ENCODE assay signal across 8 mouse cellular contexts in genomic region chr5:43391412-43392029, GRCm38 (mm10).
DNase-seq lines count a peak whose midpoint lies in the region; ATAC-seq lines count a peak whose summit lies in the region.

No protein-coding gene starts in this region.

- no peaks in the 10 kb centered on the region for H3K27me3 ChIP-seq in embryonic facial prominence, embryonic 10.5 days (replicated peaks; ENCODE audit: low read depth, poor library complexity, severe bottlenecking)
- H3K27me3 ChIP-seq in hindbrain, embryonic 16.5 days (replicated peaks; ENCODE audit: control insufficient read depth, insufficient read depth, low read length) = no peaks in the 10 kb centered on the region
- H3K27me3 ChIP-seq in midbrain, embryonic 11.5 days (ENCODE audit: control insufficient read depth, insufficient read depth, low read length) = no peaks in the 10 kb centered on the region

- no peak overlapping the region for H3K9ac ChIP-seq in hindbrain, embryonic 16.5 days (ENCODE audit: low read depth, low read length)
- H3K9ac ChIP-seq in midbrain, embryonic 11.5 days (ENCODE audit: low read length) = no peak overlapping the region

- H3K4me3 ChIP-seq in embryonic facial prominence, embryonic 10.5 days = no peak overlapping the region
- no peak overlapping the region for H3K4me3 ChIP-seq in hindbrain, embryonic 16.5 days (ENCODE audit: low read length)
- H3K4me3 ChIP-seq in midbrain, embryonic 11.5 days (ENCODE audit: low read depth, low read length) = no peak overlapping the region

- no peak overlapping the region for H3K4me2 ChIP-seq in hindbrain, embryonic 16.5 days (ENCODE audit: low read length)
- no peak overlapping the region for H3K4me2 ChIP-seq in midbrain, embryonic 11.5 days

- no peak overlapping the region for H3K27ac ChIP-seq in embryonic facial prominence, embryonic 10.5 days (replicated peaks)
- H3K27ac ChIP-seq in hindbrain, embryonic 16.5 days (ENCODE audit: low read depth, low read length) = no peak overlapping the region
- no peak overlapping the region for H3K27ac ChIP-seq in midbrain, embryonic 11.5 days (ENCODE audit: low read depth, low read length)

- H3K36me3 ChIP-seq in embryonic facial prominence, embryonic 10.5 days (replicated peaks) = no peaks in the 10 kb centered on the region
- H3K36me3 ChIP-seq in hindbrain, embryonic 16.5 days (ENCODE audit: control insufficient read depth, insufficient read depth, low read length) = no peaks in the 10 kb centered on the region
- H3K36me3 ChIP-seq in midbrain, embryonic 11.5 days (ENCODE audit: control insufficient read depth, insufficient read depth, low read length) = no peaks in the 10 kb centered on the region

- intact Hi-C loops in left cerebral cortex, postnatal 10 days (cut with DNase I) = loop anchor here (10.0 kb wide), 1 partner anchor 157 kb away; the partner anchor contains the start of gene Cpeb2

- H3K4me1 ChIP-seq in embryonic facial prominence, embryonic 10.5 days = no peaks in the 10 kb centered on the region
- H3K4me1 ChIP-seq in hindbrain, embryonic 16.5 days (ENCODE audit: control insufficient read depth, insufficient read depth, low read depth, low read length) = no peaks in the 10 kb centered on the region
- H3K4me1 ChIP-seq in midbrain, embryonic 11.5 days (ENCODE audit: control insufficient read depth, insufficient read depth, low read length) = no peaks in the 10 kb centered on the region

- no peaks in the 10 kb centered on the region for H3K9me3 ChIP-seq in embryonic facial prominence, embryonic 10.5 days
- H3K9me3 ChIP-seq in hindbrain, embryonic 16.5 days (ENCODE audit: control insufficient read depth, low read length) = no peaks in the 10 kb centered on the region
- no peaks in the 10 kb centered on the region for H3K9me3 ChIP-seq in midbrain, embryonic 11.5 days (ENCODE audit: control insufficient read depth, low read length)

- WGBS in embryonic facial prominence, embryonic 10.5 days = 28% methylated on average over 3 of the region's 3 CpGs
- WGBS in hindbrain, embryonic 16.5 days = 22% methylated on average over 3 of the region's 3 CpGs
- 21% methylated on average over 3 of the region's 3 CpGs for WGBS in midbrain, embryonic 11.5 days

- peak; percentile 12 for DNase-seq in CD4-positive, CD25-positive, alpha-beta regulatory T cell, adult 2 months (ENCODE audit: low read depth, low spot score)
- DNase-seq in adrenal gland, adult (ENCODE audit: inconsistent age in 2 of 2, low spot score in 1 of 2) = peak; percentile 55 to 77
- peak; percentile 62 for DNase-seq in embryonic facial prominence, embryonic 10.5 days (ENCODE audit: low spot score)
- DNase-seq in left cerebral cortex, postnatal 10 days (ENCODE audit: extremely low spot score in 1 of 2, low spot score in 2 of 2) = peak; percentile 7 to 44
- DNase-seq in midbrain, embryonic 11.5 days (ENCODE audit: low spot score, missing footprints) = peak; percentile 82
- peak; percentile 57 for DNase-seq in testis, postnatal 10 days (ENCODE audit: low spot score)

- no peak for ATAC-seq in CD4-positive, CD25-positive, alpha-beta regulatory T cell, adult 4 months
- ATAC-seq in hindbrain, embryonic 16.5 days = peak; percentile 79
- ATAC-seq in midbrain, embryonic 11.5 days (ENCODE audit: low FRiP score) = peak; percentile 92

Comparison
In these comparisons a context has a peak if more than half of its experiments do, and no peak if none do; other contexts are left out.
1. DNase-seq: peak in every context shown above with its lines; median percentile 82 in midbrain, embryonic 11.5 days; 66 in adrenal gland, adult; 62 in embryonic facial prominence, embryonic 10.5 days; 57 in testis, postnatal 10 days; 26 in left cerebral cortex, postnatal 10 days; 12 in CD4-positive, CD25-positive, alpha-beta regulatory T cell, adult 2 months.